Mouse (Mus musculus) MEL (cell line): ENCODE measurements around the gene Nr3c2. TPM values are rescaled to one million over a fixed set of nuclear protein-coding genes. Genes with fewer than 3 reads are reported as not detected.
A peak's percentile ranks its signal among the peaks of the same experiment; 100 is the strongest.

ENCODE experiments used
- DNase-seq: peaks from one replicate; pipeline ENCODE4 v3.0.0; 2011; ENCODE audit warnings: low read depth, low spot score
- H3K27ac ChIP-seq: 2 replicates; pipeline ENCODE4 v1.5.1; 2012; ENCODE audit warnings: low read depth, mild to moderate bottlenecking, control low read depth, low read length, moderate library complexity; ENCODE audit not compliant: control insufficient read depth
- H3K27me3 ChIP-seq, 2 experiments: fragments of 150-350 bp in 1 of 2; sonication (generic) in 1 of 2; 2 replicates each; pipeline ENCODE4 v1.6.1; 2012; ENCODE audit warnings: low read length in 2 of 2, mild to moderate bottlenecking in 2 of 2, improper control_type of control experiment in 1 of 2, moderate library complexity in 1 of 2; ENCODE audit not compliant: insufficient read depth in 2 of 2, control insufficient read depth in 1 of 2
- H3K36me3 ChIP-seq, 2 experiments: 2 replicates each; pipeline ENCODE4 v1.6.1; 2012 to 2014; ENCODE audit warnings: low read length in 2 of 2, improper control_type of control experiment in 1 of 2, inconsistent platforms in 1 of 2, mild to moderate bottlenecking in 1 of 2; ENCODE audit not compliant: insufficient read depth in 2 of 2, control insufficient read depth in 1 of 2
- H3K4me1 ChIP-seq, 2 experiments: fragments of 150-350 bp in 1 of 2; sonication (generic) in 1 of 2; 2 replicates each; pipeline ENCODE4 v1.6.1; 2012; ENCODE audit warnings: low read length in 2 of 2, improper control_type of control experiment in 1 of 2, mild to moderate bottlenecking in 1 of 2; ENCODE audit not compliant: insufficient read depth in 2 of 2, control insufficient read depth in 1 of 2
- H3K4me3 ChIP-seq, 2 experiments: fragments of 150-350 bp in 1 of 2; sonication (generic) in 1 of 2; 2 replicates each; pipeline ENCODE4 v1.5.1; 2012; ENCODE audit warnings: low read depth in 2 of 2, low read length in 2 of 2, mild to moderate bottlenecking in 2 of 2, moderate library complexity in 2 of 2, control low read depth in 1 of 2, improper control_type of control experiment in 1 of 2; ENCODE audit not compliant: control insufficient read depth in 1 of 2, insufficient read depth in 1 of 2
- H3K79me2 ChIP-seq: 2 replicates; pipeline ENCODE4 v1.6.1; 2012; ENCODE audit warnings: mild to moderate bottlenecking, low read length, moderate library complexity; ENCODE audit not compliant: control insufficient read depth, poor library complexity, insufficient read depth
- H3K9ac ChIP-seq: 2 replicates; pipeline ENCODE4 v1.6.1; 2012; ENCODE audit warnings: low read depth, mild to moderate bottlenecking, control low read depth, low read length, moderate library complexity; ENCODE audit not compliant: control insufficient read depth, poor library complexity, severe bottlenecking
- H3K9me3 ChIP-seq: fragments of 150-350 bp; sonication (generic); replicated peaks from 2 replicates; pipeline ENCODE4 v1.6.1; 2012; ENCODE audit warnings: mild to moderate bottlenecking, low read length, improper control_type of control experiment, moderate library complexity; ENCODE audit not compliant: insufficient read depth
- BHLHE40 ChIP-seq: IDR thresholded peaks from 2 replicates; pipeline ENCODE4 v1.6.1; 2012; ENCODE audit warnings: low read depth, mild to moderate bottlenecking, inconsistent platforms, low read length, improper control_type of control experiment, borderline replicate concordance
- CHD1 ChIP-seq: IDR thresholded peaks from 2 replicates; pipeline ENCODE4 v1.6.1; 2012; ENCODE audit warnings: low read depth, mild to moderate bottlenecking, inconsistent platforms, low read length, improper control_type of control experiment
- CHD2 ChIP-seq: IDR thresholded peaks from 2 replicates; pipeline ENCODE4 v1.6.1; 2011; ENCODE audit warnings: low read length, improper control_type of control experiment
- GABPA ChIP-seq: IDR thresholded peaks from 2 replicates; pipeline ENCODE4 v1.6.1; 2012; ENCODE audit warnings: low read depth, mild to moderate bottlenecking, inconsistent platforms, low read length, improper control_type of control experiment, moderate library complexity
- JUND ChIP-seq: IDR thresholded peaks from 2 replicates; pipeline ENCODE4 v1.6.1; 2011; ENCODE audit warnings: low read depth, mild to moderate bottlenecking, improper control_type of control experiment, low read length
- KAT2A ChIP-seq: conservative IDR thresholded peaks from 2 replicates; pipeline ENCODE4 v1.6.1; 2012; ENCODE audit warnings: low read depth, low read length, improper control_type of control experiment, inconsistent platforms
- MAX ChIP-seq: IDR thresholded peaks from 2 replicates; pipeline ENCODE4 v1.6.1; 2011; ENCODE audit warnings: low read length, improper control_type of control experiment
- MAZ ChIP-seq: IDR thresholded peaks from 2 replicates; pipeline ENCODE4 v1.6.1; 2012; ENCODE audit warnings: low read depth, mild to moderate bottlenecking, inconsistent platforms, low read length, improper control_type of control experiment
- NELFE ChIP-seq: IDR thresholded peaks from 2 replicates; pipeline ENCODE4 v1.6.1; 2011; ENCODE audit warnings: low read depth, low read length, improper control_type of control experiment
- POLR2A ChIP-seq, 2 experiments: IDR thresholded peaks; 2 replicates each; pipeline ENCODE4 v1.6.1; 2011 to 2012; ENCODE audit warnings: low read length in 2 of 2, mild to moderate bottlenecking in 2 of 2, control low read depth in 1 of 2, improper control_type of control experiment in 1 of 2, low read depth in 1 of 2, moderate library complexity in 1 of 2; ENCODE audit not compliant: control insufficient read depth in 1 of 2, insufficient read depth in 1 of 2, poor library complexity in 1 of 2
- POLR2AphosphoS2 ChIP-seq: IDR thresholded peaks from 2 replicates; pipeline ENCODE4 v1.6.1; 2011; ENCODE audit warnings: low read length, improper control_type of control experiment
- POLR2AphosphoS5 ChIP-seq: IDR thresholded peaks from 2 replicates; pipeline ENCODE4 v1.6.1; 2012; ENCODE audit warnings: low read depth, borderline replicate concordance, mild to moderate bottlenecking, inconsistent platforms, low read length, moderate library complexity, mixed read lengths
- RCOR1 ChIP-seq: IDR thresholded peaks from 2 replicates; pipeline ENCODE4 v1.6.1; 2012; ENCODE audit warnings: low read depth, mild to moderate bottlenecking, inconsistent platforms, low read length, improper control_type of control experiment
- SIN3A ChIP-seq: IDR thresholded peaks from 2 replicates; pipeline ENCODE4 v1.6.1; 2012; ENCODE audit warnings: low read length, improper control_type of control experiment, inconsistent platforms
- SMC3 ChIP-seq: IDR thresholded peaks from 2 replicates; pipeline ENCODE4 v1.6.1; 2011; ENCODE audit warnings: low read depth, low read length, improper control_type of control experiment
- TCF12 ChIP-seq: IDR thresholded peaks from 2 replicates; pipeline ENCODE4 v1.6.1; 2014; ENCODE audit warnings: low read depth, mild to moderate bottlenecking, inconsistent platforms, low read length, improper control_type of control experiment, moderate library complexity
- UBTF ChIP-seq: IDR thresholded peaks from 2 replicates; pipeline ENCODE4 v1.6.1; 2012; ENCODE audit warnings: low read depth, mild to moderate bottlenecking, inconsistent platforms, low read length, improper control_type of control experiment, moderate library complexity, borderline replicate concordance; ENCODE audit not compliant: insufficient read depth
- ZC3H11A ChIP-seq: IDR thresholded peaks from 2 replicates; pipeline ENCODE4 v1.6.1; 2012; ENCODE audit warnings: low read depth, mild to moderate bottlenecking, inconsistent platforms, low read length, improper control_type of control experiment
- ZMIZ1 ChIP-seq: IDR thresholded peaks from 2 replicates; pipeline ENCODE4 v1.6.1; 2012; ENCODE audit warnings: low read depth, mild to moderate bottlenecking, inconsistent platforms, low read length, improper control_type of control experiment, moderate library complexity
- polyA plus RNA-seq, 2 experiments: library from polyadenylated mRNA; stranded (reverse) in 1 of 2; unstranded in 1 of 2; fragments of >175 nt in 1 of 2; fragments of >200 nt in 1 of 2; gene quantifications; 2 replicates each; pipeline versions ENCODE4 v1.2.1 to v1.2.4; 2012; ENCODE audit warnings: low replicate concordance in 2 of 2, low read depth in 1 of 2; ENCODE audit not compliant: insufficient read length in 2 of 2, insufficient read depth in 1 of 2, missing spikeins in 1 of 2
- total RNA-seq: library from RNA; depleted of rRNA; stranded (reverse); fragments of 300-350 nt; gene quantifications from 2 replicates; pipeline ENCODE4 v1.2.3, GENCODE M21; 2012

Nr3c2 gene
- total and polyA plus RNA-seq, 3 experiments = 1.0 to 1.5 TPM; not detected in 1

DNA sequence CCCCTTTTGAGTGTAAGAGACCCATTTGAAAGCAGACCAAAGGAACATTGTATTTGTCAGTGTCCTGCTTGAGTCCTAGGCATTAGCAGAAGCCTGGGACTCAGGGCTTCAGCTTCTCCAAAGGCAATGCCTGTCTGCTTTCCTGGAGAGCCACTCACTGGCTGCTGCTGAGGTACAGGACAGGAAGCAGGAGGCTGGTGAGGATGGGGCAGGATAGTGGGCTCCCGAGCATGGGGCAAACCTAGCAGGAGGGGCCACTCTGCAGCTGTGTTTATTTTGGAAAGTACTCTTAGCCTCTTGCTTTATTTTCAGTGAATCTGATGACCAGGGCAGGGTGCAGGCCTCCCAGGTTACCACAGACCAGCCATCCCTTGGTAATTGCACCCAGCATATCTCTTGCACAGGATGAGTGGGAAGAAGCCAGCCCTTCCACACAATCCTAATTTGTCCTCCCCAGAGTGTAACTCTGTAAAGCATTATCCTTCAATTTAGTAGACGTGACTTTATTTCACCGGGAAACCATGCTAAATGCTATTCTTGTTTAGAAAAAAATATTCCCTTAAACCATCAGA, 314.7 kb downstream of the Nr3c2 start:
- Histone ChIP-seq H3K9me3 (no peaks in the 10 kb centered on the region), H3K36me3 (no peaks in the 10 kb centered on the region), H3K27me3 (no peaks in the 10 kb centered on the region), H3K79me2 (no peaks in the 10 kb centered on the region), H3K4me1 (no peaks in the 10 kb centered on the region), H3K9ac (no peak overlapping the region), H3K27ac (no peak overlapping the region), H3K4me3 (no peak overlapping the region)
- DNase-seq = no peak
- no peak for TF ChIP-seq BHLHE40
- no peak for TF ChIP-seq KAT2A
- TF ChIP-seq CHD2 = no peak
- TF ChIP-seq POLR2A (IDR thresholded peaks at IDR 0.05; ENCODE audit: control insufficient read depth in 1 of 2, insufficient read depth in 1 of 2, low read depth in 1 of 2, low read length in 2 of 2, poor library complexity in 1 of 2) = no peak
- no peak for TF ChIP-seq SMC3
- TF ChIP-seq GABPA = no peak
- no peak for TF ChIP-seq POLR2AphosphoS5
- no peak for TF ChIP-seq SIN3A
- no peak for TF ChIP-seq CHD1
- no peak for TF ChIP-seq ZMIZ1
- no peak for TF ChIP-seq POLR2AphosphoS2
- no peak for TF ChIP-seq ZC3H11A
- TF ChIP-seq MAZ = no peak
- TF ChIP-seq MAX = no peak
- no peak for TF ChIP-seq NELFE
- no peak for TF ChIP-seq JUND
- no peak for TF ChIP-seq RCOR1
- no peak for TF ChIP-seq TCF12

- Histone ChIP-seq H3K9me3 (no peaks in the 10 kb centered on the region), H3K9ac (no peak overlapping the region), H3K4me1 (no peaks in the 10 kb centered on the region), H3K27ac (no peak overlapping the region), H3K27me3 (no peaks in the 10 kb centered on the region), H3K79me2 (no peaks in the 10 kb centered on the region), H3K36me3 (no peaks in the 10 kb centered on the region), H3K4me3 (no peak overlapping the region)
- DNase-seq = peak; percentile 78
- no peak for TF ChIP-seq UBTF
Observed at GRCm38 (mm10) chr8:77214665-77215064, 315.4 kb downstream of the Nr3c2 start.
